Mouse (Mus musculus) intestine, embryonic 15.5 days (tissue): ENCODE measurements around the gene Slc28a1. TPM values are rescaled to one million over a fixed set of nuclear protein-coding genes. Genes with fewer than 3 reads are reported as not detected.
A peak's percentile ranks its signal among the peaks of the same experiment; 100 is the strongest.

Experiments
- ATAC-seq: fragments of 200-750 bp; cut with Nextera tagmentation; 2 replicates; pipeline ENCODE4 v1.8.0; 2017; ENCODE audit warnings: moderate TSS enrichment, moderate library complexity
- H3K27ac ChIP-seq: fragments of 300-500 bp; sonication (generic); 2 replicates; pipeline ENCODE4 v1.5.1; 2015; ENCODE audit warnings: mild to moderate bottlenecking, inconsistent platforms
- H3K27me3 ChIP-seq: fragments of 300-500 bp; sonication (generic); replicated peaks from 2 replicates; pipeline ENCODE4 v1.6.1; 2015; ENCODE audit warnings: inconsistent platforms
- H3K36me3 ChIP-seq: fragments of 300-500 bp; sonication (generic); 2 replicates; pipeline ENCODE4 v1.6.1; 2015; ENCODE audit warnings: inconsistent platforms
- H3K4me1 ChIP-seq: fragments of 300-500 bp; sonication (generic); replicated peaks from 2 replicates; pipeline ENCODE4 v1.6.1; 2015; ENCODE audit warnings: inconsistent platforms
- H3K4me2 ChIP-seq: fragments of 300-500 bp; sonication (generic); replicated peaks from 2 replicates; pipeline ENCODE4 v1.6.1; 2015; ENCODE audit warnings: mild to moderate bottlenecking, inconsistent platforms
- H3K4me3 ChIP-seq: fragments of 300-500 bp; sonication (generic); replicated peaks from 2 replicates; pipeline ENCODE4 v1.5.1; 2015; ENCODE audit warnings: inconsistent platforms
- H3K9ac ChIP-seq: fragments of 300-500 bp; sonication (generic); 2 replicates; pipeline ENCODE4 v1.6.1; 2015; ENCODE audit warnings: inconsistent platforms
- H3K9me3 ChIP-seq: fragments of 300-500 bp; sonication (generic); 2 replicates; pipeline ENCODE4 v1.6.1; 2016; ENCODE audit warnings: inconsistent platforms
- WGBS: fragments of 180-500 bp; shearing (Covaris S2); methylation state at CpG from one replicate; pipeline ENCODE4 v1.1.7; 2015; 5-methylcytosine and 5-hydroxymethylcytosine counted together
- polyA plus RNA-seq: library from polyadenylated mRNA; unstranded; fragments of >200 nt; fragmentation: Nextera tagmentation; extraction: Ambion mirVana; gene quantifications from 2 replicates; pipeline ENCODE4 v1.2.1, GENCODE M21; 2015

Gene Slc28a1
- polyA plus RNA-seq, 1 experiment from 2014 or later, result 5.1 TPM

DNA sequence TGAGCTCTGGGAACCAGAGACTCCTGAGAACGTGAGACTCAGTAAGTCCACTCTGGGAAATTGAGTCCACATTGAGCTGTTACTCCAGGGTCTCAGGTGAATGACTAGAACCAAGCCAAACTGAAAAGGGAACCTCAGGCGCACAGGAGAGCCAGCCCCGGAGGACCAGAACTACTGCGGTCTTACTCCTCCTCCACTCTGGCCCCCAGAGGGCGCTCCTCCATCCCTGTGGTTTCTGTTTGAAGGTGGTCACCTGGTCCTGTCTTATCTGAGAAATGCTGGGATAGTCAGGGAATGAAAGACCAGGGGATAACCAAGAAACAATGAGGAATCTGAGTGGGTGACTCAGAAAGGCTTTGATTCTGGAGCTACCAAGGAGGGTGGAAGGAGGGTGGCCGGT lies 94.3 kb downstream of the Slc28a1 start:
- Histone ChIP-seq H3K36me3 (no peaks in the 10 kb centered on the region), H3K27ac (no peak overlapping the region), H3K4me1 (peaks cover 18% of the 10 kb centered on the region), H3K4me2 (0 out of 2 replicates have a peak overlapping the region, but pooled peaks have one; percentile 4), H3K9ac (no peak overlapping the region), H3K9me3 (no peaks in the 10 kb centered on the region), H3K4me3 (no peak overlapping the region), H3K27me3 (peaks cover 21% of the 10 kb centered on the region)
- WGBS, result 22% methylated on average over 6 of the region's 6 CpGs
- no peak for ATAC-seq

DNA sequence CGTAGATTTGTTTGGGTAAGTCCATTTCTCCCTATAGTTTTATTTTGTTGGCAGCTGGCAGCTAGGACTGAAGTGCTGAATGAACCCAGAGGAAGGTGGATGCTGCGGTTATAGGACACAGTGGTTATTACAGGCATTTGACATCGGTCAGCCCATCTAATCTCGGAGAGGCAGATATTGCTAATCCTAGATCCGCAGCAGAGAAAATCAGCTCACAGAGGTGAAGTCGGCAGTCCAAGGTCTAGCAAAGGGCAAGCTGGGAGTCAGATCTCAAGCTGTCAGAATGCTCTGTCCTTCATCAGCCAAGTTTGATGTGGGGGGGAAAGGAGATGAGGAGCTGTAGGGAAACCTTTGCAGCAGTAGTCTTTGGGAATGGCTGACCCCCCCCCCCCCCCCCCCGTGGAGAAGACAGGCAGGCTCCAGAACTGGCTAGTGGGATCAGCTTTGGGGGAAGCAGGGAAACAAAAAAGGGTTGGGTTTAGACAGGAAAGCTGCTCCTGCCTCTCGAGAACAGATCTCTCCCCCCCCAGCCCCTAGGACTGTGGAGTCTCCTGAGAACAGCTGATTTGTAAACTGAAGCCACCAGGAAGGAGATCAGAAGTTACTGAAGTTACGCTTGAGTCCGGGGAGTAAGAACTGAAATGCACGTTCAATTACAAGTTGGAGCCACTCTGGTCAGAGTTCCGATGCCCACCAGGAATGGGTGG lies 95.5 kb downstream of the Slc28a1 start:
- H3K27me3 ChIP-seq, result peaks cover 25% of the 10 kb centered on the region

DNA sequence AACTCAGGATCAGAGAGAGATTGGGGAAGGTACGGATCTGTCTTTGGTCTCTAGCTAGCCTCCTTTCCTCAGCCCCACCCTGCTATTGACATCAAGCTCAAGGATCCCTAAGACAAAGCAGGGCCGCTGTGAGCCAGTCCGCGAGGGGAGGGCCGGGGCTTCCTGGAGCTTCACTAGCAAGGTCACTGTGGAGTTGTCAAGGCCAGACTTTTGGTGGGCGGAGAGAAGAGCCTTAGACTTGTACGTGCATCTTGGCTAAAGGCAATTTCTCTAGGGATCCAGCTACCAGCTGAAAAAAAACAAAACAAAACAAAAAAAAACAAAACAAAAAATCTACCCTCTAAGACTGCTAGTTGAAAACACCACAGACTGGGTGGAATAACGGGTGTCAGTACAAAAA lies 97.2 kb downstream of the Slc28a1 start:
- Histone ChIP-seq H3K4me3 (peak overlapping the region; percentile 54; the same call in 1 of the 2 replicates), H3K4me1 (peaks cover 20% of the 10 kb centered on the region), H3K36me3 (no peaks in the 10 kb centered on the region), H3K9me3 (no peaks in the 10 kb centered on the region), H3K4me2 (peak overlapping the region; percentile 82), H3K27ac (no peak overlapping the region), H3K27me3 (peaks cover 25% of the 10 kb centered on the region), H3K9ac (no peak overlapping the region)
- no peak for ATAC-seq
- WGBS, result 9% methylated on average over 8 of the region's 8 CpGs

More for the DNA sequence above, 95.5 kb downstream of the Slc28a1 start:
- 44% methylated on average over 12 of the region's 12 CpGs for WGBS
- no peak for ATAC-seq
- H3K4me3 ChIP-seq, result no peak overlapping the region
- H3K36me3 ChIP-seq, result no peaks in the 10 kb centered on the region
- no peak overlapping the region for H3K27ac ChIP-seq
- H3K4me1 ChIP-seq, result peaks cover 20% of the 10 kb centered on the region
- no peak overlapping the region for H3K4me2 ChIP-seq
- H3K9me3 ChIP-seq, result no peaks in the 10 kb centered on the region
- H3K9ac ChIP-seq, result no peak overlapping the region

DNA sequence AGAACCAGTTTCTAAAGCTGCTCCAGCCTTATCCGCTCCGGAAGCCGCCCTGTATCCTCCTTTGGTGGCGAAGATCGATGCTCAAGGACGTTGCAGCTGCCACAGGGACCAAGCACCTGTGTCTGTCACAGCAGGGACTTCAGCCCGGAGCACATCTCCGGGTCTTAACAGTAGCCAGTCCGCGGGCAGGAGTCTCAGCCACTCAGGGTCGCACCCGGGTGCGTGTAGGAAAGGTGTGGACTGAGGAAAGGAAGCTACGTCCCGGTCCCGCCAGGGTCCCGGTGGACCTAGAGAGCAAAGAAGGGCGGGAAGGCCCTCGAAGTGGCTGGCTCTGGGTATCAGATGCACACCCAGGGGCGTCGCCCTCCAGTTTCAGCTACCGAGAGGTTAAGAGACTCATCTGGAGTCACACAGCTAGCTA lies 97.7 kb downstream of the Slc28a1 start:
- ATAC-seq, result peak; percentile 69
- Histone ChIP-seq H3K27ac (peak overlapping the region; percentile 58), H3K9me3 (no peaks in the 10 kb centered on the region), H3K4me1 (peaks cover 20% of the 10 kb centered on the region), H3K9ac (peak overlapping the region; percentile 37), H3K4me3 (peak overlapping the region; percentile 54), H3K36me3 (no peaks in the 10 kb centered on the region), H3K4me2 (peak overlapping the region; percentile 82), H3K27me3 (peaks cover 25% of the 10 kb centered on the region)
- WGBS, result under 1% methylated on average over 22 of the region's 22 CpGs

DNA sequence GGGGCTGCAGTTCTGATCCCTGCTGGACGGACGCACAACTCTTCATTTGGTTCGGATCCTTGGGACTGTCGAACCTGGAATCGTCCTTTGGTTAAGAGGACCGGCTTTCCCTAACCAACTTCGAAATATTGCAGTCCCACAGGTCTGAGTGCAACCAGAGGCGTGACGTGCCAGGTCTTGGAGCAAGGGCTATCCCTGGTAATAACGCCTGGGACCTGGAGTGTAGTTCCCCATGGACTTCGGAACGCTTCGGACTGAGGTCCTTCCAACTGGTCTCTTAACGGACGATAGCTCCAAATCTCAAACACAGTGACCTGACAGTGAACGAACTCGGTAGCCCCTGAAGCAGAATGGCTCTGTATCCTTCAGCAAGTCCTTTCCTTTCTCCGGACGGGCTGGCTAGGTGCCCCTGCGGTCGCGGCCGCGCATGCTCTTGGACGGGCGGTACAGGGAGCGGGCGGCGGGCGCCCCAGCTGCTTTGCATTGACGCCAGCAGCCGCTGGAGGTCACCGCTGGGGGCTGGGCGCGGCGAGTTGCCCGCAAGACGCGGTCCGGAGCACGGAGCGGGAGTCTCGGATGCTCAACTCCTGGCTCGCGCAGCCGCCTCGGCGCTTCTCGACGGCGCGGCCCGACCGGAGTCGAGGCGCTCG lies 98.2 kb downstream of the Slc28a1 start:
- no peaks in the 10 kb centered on the region for H3K9me3 ChIP-seq
- H3K36me3 ChIP-seq, result no peaks in the 10 kb centered on the region
- peak overlapping the region; percentile 82 for H3K4me2 ChIP-seq
- H3K27me3 ChIP-seq, result peaks cover 25% of the 10 kb centered on the region
- peaks cover 20% of the 10 kb centered on the region for H3K4me1 ChIP-seq
- H3K4me3 ChIP-seq, result peak overlapping the region; percentile 54
- peak overlapping the region; percentile 51 for H3K9ac ChIP-seq
- whole genome bisulfite sequencing, result under 1% methylated on average over 57 of the region's 57 CpGs
- H3K27ac ChIP-seq, result peak overlapping the region; percentile 58
- peak; percentile 92 for ATAC-seq

DNA sequence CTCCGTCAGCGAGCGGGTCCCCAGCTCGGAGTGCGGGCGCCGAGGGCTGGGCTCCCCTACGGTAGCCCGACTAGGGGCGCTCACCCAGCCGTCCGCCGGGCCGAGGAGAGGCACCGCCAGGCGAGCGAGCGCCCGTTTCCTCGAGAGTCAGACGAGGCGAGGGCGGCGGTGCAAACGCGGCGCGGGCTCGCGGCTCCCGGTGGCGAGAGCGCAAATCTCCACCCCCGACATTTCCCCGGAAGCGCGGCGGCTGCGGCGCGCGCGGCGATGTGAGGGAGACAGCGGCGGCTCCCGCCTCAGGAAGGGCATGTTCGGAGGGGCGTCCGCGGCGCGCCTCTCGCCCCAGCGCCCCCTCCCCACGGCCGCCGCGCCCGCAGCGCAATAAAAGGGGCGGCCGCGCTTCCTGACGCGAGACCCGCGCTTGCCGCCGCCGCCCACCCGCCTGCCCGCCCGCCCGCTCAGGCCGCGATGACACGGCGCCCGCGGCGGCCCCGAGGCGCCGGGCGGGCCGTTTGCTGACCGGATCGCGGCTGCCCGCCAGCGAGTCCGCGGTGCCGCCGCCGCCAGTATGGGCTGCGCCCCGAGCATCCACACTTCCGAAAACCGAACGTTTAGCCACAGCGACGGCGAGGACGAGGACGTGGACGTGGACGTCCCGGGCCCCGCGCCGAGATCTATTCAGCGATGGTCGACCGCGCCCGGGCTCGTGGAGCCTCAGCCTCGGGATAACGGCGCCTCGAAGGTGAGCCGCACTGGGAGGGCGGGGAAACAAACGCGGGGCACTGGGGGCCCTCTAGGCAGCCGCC lies 99.0 kb downstream of the Slc28a1 start, which contains the start of gene Pde8a:
TSS of gene Pde8a (plus strand) at position 250 of the 806 bp plus-strand sequence.
- peak within 1 kb of the TSS; percentile 54 for H3K4me3 ChIP-seq
- no peaks in the 10 kb centered on the region for H3K9me3 ChIP-seq
- WGBS, result under 1% methylated on average over 126 of the region's 128 CpGs
- peak within 1 kb of the TSS; percentile 58 for H3K27ac ChIP-seq
- H3K9ac ChIP-seq, result peak within 1 kb of the TSS; percentile 51
- peaks cover 20% of the 10 kb centered on the region for H3K4me1 ChIP-seq
- peaks cover 25% of the 10 kb centered on the region for H3K27me3 ChIP-seq
- no peaks in the 10 kb centered on the region for H3K36me3 ChIP-seq
- H3K4me2 ChIP-seq, result peak within 1 kb of the TSS; percentile 82
- ATAC-seq, result peak; percentile 7; the same call in 1 of the 2 replicates

DNA sequence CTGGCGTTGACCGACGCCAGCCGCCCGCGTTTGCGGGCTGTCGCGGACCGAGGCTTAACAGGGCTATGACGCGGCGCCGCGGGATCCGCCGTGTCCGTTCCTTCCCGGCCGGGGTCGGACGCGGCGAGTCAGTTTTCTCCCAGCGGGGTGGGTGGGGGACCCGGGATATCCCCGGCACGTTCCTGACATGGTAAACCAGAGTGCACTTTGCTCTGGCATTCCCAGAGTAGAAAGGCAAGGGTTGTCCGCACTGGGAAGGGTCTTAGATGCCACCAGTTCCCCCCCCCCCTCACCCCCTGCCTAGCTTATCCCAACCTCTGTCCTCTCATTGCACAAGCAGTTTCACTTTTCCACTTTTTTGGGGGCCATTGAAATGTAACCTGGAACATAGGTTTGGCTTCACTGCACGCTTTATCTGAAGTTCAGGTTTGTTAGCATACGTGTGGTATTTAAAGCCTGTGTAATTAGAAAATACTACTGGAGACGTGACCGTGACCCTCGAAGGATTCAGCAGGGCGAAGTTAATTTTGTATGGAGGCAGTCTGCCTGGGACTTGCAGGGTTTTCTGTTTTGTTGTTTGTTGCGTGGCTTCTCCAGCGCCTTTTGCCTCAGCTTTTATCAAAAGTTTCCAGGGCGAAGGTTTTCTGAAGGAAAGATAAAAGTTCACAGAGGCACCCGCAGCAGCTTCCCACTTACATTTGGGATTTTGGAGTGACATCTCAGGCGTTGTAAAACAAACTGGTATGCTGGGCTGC lies 99.7 kb downstream of the Slc28a1 start:
- Histone ChIP-seq H3K9me3 (no peaks in the 10 kb centered on the region), H3K4me1 (peaks cover 18% of the 10 kb centered on the region), H3K4me2 (peak overlapping the region; percentile 82), H3K9ac (peak overlapping the region; percentile 51), H3K27me3 (peaks cover 25% of the 10 kb centered on the region), H3K27ac (no peak overlapping the region), H3K36me3 (no peaks in the 10 kb centered on the region), H3K4me3 (peak overlapping the region; percentile 54)
- WGBS, result 7% methylated on average over 40 of the region's 40 CpGs
- no peak for ATAC-seq

DNA sequence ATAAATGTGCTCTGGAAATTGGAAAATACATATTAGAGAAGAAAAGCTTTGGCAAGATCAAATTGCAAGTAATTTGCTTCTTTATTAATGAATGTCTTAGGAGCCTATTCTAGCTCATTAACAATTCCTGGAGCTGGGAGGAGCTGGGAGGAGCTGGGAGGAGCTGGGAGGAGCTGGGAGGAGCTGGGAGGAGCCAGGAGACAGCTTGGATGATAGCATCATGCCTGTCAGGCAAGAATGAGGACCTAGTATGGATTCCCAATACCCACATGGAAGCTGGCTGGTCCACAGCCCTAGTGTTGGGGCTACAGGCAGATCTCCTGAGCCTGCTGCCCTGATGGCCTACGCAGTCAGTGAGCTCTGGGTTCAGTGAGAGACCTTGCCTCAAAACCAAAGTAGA lies 101.4 kb downstream of the Slc28a1 start:
- Histone ChIP-seq H3K9me3 (no peaks in the 10 kb centered on the region), H3K4me1 (peaks cover 18% of the 10 kb centered on the region), H3K27ac (no peak overlapping the region), H3K36me3 (no peaks in the 10 kb centered on the region), H3K4me2 (no peak overlapping the region), H3K27me3 (peaks cover 25% of the 10 kb centered on the region), H3K4me3 (no peak overlapping the region), H3K9ac (no peak overlapping the region)
- WGBS, result 78% methylated on average over 1 of the region's 1 CpGs
- no peak for ATAC-seq

DNA sequence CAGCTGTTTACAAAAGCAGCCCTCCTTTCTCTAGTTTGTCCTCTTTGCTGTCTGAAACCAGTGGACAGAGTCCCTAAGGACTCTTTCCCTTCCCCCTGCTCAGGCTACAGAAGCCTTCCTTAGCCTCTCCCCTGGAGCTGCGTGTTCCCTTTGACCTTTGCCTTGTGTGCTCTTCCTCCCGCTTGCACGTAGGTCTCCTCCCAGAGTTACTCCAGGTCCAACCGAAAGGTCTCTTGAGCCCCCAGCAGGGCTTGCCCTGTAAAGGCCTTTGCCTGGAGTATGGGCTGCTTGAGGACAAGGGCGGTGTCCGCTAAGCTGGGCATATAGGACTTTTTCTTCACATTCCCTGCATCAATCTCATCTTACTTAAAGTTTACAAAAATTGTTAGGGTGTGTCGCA lies 104.7 kb downstream of the Slc28a1 start:
- ATAC-seq, result peak; percentile 65
- Histone ChIP-seq H3K9me3 (no peaks in the 10 kb centered on the region), H3K4me1 (no peaks in the 10 kb centered on the region; the same call in 1 of the 2 replicates), H3K4me3 (no peak overlapping the region), H3K4me2 (no peak overlapping the region), H3K9ac (no peak overlapping the region), H3K27ac (no peak overlapping the region), H3K27me3 (no peaks in the 10 kb centered on the region), H3K36me3 (no peaks in the 10 kb centered on the region)
- 55% methylated on average over 7 of the region's 7 CpGs for WGBS
